Comparison of ENCODE assay signal across 12 mouse cellular contexts in the genomic region with DNA sequence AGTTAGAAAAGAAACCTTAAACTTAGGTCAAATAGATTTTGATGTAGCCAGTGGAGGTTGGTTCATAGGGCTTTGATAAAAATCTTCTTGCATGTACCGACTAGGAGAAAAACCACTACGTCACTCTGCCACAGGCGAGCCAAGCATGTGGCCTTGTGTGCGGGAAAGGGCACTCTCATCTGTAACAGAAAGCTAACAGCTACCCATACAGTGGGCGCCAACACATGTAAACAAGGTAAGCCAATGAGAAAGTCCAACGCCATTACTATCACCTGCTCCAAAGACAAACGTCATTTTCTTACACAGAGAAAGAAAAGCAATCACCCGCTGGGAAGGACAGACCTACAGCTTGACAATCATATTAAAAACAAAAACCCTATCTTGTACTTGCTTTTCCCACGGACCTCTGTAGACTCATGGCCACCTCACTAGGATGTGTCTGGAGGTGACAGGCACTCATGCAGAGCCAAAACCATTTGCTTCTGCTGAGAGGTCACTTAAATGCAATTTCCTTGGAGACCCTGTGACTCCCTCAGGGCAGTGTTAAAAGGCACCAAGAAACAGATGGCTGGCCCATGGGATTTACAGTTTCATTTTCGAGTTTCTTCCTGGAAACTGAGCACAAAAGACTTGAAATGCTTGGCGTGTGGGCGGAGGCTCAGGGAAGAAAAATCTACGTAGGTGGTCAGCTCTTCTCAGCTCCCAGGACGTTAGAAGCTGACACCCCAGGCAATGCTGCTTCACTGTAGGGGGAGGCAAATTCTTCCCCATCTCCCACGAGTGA.
DNase-seq lines count a peak whose midpoint lies in the region; ATAC-seq lines count a peak whose summit lies in the region.
"Had no signal": no experiment of that assay in that cellular context is flagged by ENCODE, and none has a peak within 500 bp of the region (broad histone marks: within the 10 kb centered on the region; RNA-seq: fewer than 3 reads in every experiment).

No protein-coding gene starts in this region.

- WGBS in midbrain, embryonic 14.5 days, result 75% methylated on average over 15 of the region's 15 CpGs
- WGBS in midbrain, embryonic 15.5 days, result 73% methylated on average over 15 of the region's 15 CpGs
- 75% methylated on average over 15 of the region's 15 CpGs for WGBS in midbrain, embryonic 13.5 days

- ATAC-seq in frontal cortex, adult (ENCODE audit: low TSS enrichment), result peak; percentile 93
- ATAC-seq in midbrain, embryonic 14.5 days (ENCODE audit: low FRiP score, low TSS enrichment), result no peak
- no peak for ATAC-seq in midbrain, embryonic 15.5 days (replicated peaks)
- ATAC-seq in midbrain, embryonic 13.5 days, result no peak

- DNase-seq in frontal cortex, postnatal 10 days (ENCODE audit: low spot score in 2 of 2), result no peak
- DNase-seq in midbrain, embryonic 14.5 days, result peak; percentile 9
- DNase-seq in kidney, postnatal 14 days, result peak; percentile 17
- DNase-seq in telencephalon, adult 2 months (ENCODE audit: low read depth, low spot score), result peak; percentile 74
- no peak for DNase-seq in cerebellum, postnatal 25 days
- DNase-seq: cerebellum, postnatal 10 days; lung, adult 18-20 months had no signal

- H3K27me3 ChIP-seq in midbrain, embryonic 14.5 days (ENCODE audit: control insufficient read depth, insufficient read depth, low read length), result no peaks in the 10 kb centered on the region
- H3K27me3 ChIP-seq in midbrain, embryonic 15.5 days (replicated peaks), result no peaks in the 10 kb centered on the region
- no peaks in the 10 kb centered on the region for H3K27me3 ChIP-seq in midbrain, embryonic 13.5 days
- H3K27me3 ChIP-seq: forebrain, embryonic 12.5 days; heart, embryonic 15.5 days had no signal

- H3K4me3 ChIP-seq in midbrain, embryonic 14.5 days (replicated peaks; ENCODE audit: low read depth, low read length), result no peak overlapping the region
- H3K4me3 ChIP-seq in midbrain, embryonic 15.5 days, result no peak overlapping the region
- H3K4me3 ChIP-seq in midbrain, embryonic 13.5 days (replicated peaks), result no peak overlapping the region
- H3K4me3 ChIP-seq: forebrain, embryonic 12.5 days; heart, embryonic 15.5 days had no signal

- H3K9ac ChIP-seq in midbrain, embryonic 14.5 days (replicated peaks; ENCODE audit: low read length), result no peak overlapping the region
- no peak overlapping the region for H3K9ac ChIP-seq in midbrain, embryonic 15.5 days
- no peak overlapping the region for H3K9ac ChIP-seq in midbrain, embryonic 13.5 days (replicated peaks)
- H3K9ac ChIP-seq: forebrain, embryonic 12.5 days; heart, embryonic 15.5 days had no signal

- H3K9me3 ChIP-seq in midbrain, embryonic 14.5 days (ENCODE audit: control insufficient read depth, low read length), result no peaks in the 10 kb centered on the region
- H3K9me3 ChIP-seq in midbrain, embryonic 15.5 days, result no peaks in the 10 kb centered on the region
- H3K9me3 ChIP-seq in midbrain, embryonic 13.5 days, result no peaks in the 10 kb centered on the region
- H3K9me3 ChIP-seq: forebrain, embryonic 12.5 days; heart, embryonic 15.5 days had no signal

- no peak overlapping the region for H3K4me2 ChIP-seq in midbrain, embryonic 14.5 days (ENCODE audit: low read length)
- no peak overlapping the region for H3K4me2 ChIP-seq in midbrain, embryonic 15.5 days
- no peak overlapping the region for H3K4me2 ChIP-seq in midbrain, embryonic 13.5 days (replicated peaks)
- H3K4me2 ChIP-seq: forebrain, embryonic 12.5 days; heart, embryonic 15.5 days had no signal

- H3K27ac ChIP-seq in midbrain, embryonic 14.5 days (replicated peaks; ENCODE audit: low read depth, low read length), result no peak overlapping the region
- no peak overlapping the region for H3K27ac ChIP-seq in midbrain, embryonic 15.5 days
- H3K27ac ChIP-seq in midbrain, embryonic 13.5 days, result no peak overlapping the region
- H3K27ac ChIP-seq: forebrain, embryonic 12.5 days; heart, embryonic 15.5 days had no signal

- H3K4me1 ChIP-seq in midbrain, embryonic 14.5 days (ENCODE audit: control insufficient read depth, insufficient read depth, low read length), result no peaks in the 10 kb centered on the region
- H3K4me1 ChIP-seq in midbrain, embryonic 15.5 days, result no peaks in the 10 kb centered on the region
- no peaks in the 10 kb centered on the region for H3K4me1 ChIP-seq in midbrain, embryonic 13.5 days (replicated peaks)
- H3K4me1 ChIP-seq: heart, embryonic 15.5 days had no signal

- H3K36me3 ChIP-seq in midbrain, embryonic 14.5 days (ENCODE audit: control insufficient read depth, insufficient read depth, low read length), result peaks cover 62% of the 10 kb centered on the region
- H3K36me3 ChIP-seq in midbrain, embryonic 15.5 days (replicated peaks), result 0 out of 2 replicates have a peak, but pooled peaks cover 20% of the 10 kb centered on the region
- peaks cover 90% of the 10 kb centered on the region for H3K36me3 ChIP-seq in midbrain, embryonic 13.5 days

Comparison
In these comparisons a context has a peak if more than half of its experiments do, and no peak if none do; other contexts are left out.
1. DNase-seq: peak in midbrain, embryonic 14.5 days (single experiment), kidney, postnatal 14 days (single experiment) and telencephalon, adult 2 months (single experiment); none in frontal cortex, postnatal 10 days (0 of 2) and cerebellum, postnatal 25 days (0 of 2).